Mouse (Mus musculus) ES-CJ7 (cell line): Measurements from ENCODE around the gene Hes1.
"Not testable (repeated sequence)": the region's sequence is repeated elsewhere in the genome, so short reads cannot be mapped to it uniquely, and the experiment has no call there.

ENCODE experiments used
- DNase-seq: peaks from one replicate; pipeline ENCODE4 v3.0.0; 2011; ENCODE audit warnings: low read depth, low spot score

Hes1 gene

DNA sequence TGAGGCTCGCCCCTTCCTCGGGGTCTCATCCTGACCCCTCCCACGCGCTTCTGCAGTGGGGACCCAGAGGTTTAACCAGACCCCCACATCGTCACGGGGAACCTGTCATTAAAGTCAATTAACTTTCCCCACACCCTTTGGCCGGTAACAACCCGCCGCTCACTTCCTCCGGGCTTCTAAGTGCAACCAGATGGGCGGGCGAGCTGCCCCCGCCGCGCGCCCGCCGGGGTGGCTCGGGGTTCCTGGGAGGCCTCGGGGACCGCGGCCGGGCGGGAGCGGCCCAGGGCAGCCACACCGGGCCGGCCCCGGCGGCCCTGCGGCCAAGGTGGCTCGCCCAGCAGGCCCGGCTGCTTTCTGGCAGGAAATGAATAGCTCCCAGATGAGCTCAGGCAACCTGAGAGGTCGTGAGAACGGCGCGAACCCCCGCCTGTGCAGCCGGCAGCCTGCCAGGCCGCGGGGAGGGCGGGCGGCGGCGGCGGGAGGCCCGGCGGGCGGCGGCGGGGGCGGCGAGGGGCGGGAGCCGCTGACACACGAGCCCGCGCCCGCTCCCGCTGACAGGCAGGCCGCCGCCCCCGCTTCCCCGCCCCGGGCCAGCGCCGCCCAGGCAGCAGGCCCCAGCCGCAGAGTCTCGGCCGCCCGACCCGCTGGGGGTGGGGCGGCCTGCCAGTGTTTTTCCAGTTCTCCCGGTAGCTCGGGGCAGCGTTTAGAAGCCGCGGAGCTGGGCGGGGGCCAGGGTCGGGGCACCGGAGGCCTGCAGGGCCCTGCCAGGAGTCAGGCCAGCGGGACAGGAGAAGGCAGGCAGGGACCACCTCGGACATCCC, 6.0 kb downstream of the Hes1 start:
- DNase-seq = no peak

DNA sequence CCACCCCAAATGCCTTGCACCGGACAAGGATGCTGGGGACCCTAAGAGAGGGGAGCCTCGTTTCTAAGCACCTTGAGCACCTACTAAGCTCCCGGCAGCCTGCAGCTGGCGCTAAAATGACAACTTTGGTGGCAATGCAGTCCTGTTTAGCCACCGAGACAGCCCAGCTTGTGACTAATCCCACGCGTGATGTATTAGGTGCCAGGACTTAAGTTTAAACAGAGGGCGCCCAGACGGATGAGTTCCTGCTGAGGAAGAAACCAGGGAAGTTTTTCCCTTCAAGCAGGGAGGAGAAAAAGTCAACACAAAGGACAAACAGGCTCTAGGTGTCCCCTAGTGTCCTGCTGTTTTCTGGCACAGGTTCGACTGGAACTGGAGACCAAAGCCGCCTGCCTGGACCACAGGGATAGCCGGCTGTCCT, 6.6 kb downstream of the Hes1 start:
- no peak for DNase-seq

DNA sequence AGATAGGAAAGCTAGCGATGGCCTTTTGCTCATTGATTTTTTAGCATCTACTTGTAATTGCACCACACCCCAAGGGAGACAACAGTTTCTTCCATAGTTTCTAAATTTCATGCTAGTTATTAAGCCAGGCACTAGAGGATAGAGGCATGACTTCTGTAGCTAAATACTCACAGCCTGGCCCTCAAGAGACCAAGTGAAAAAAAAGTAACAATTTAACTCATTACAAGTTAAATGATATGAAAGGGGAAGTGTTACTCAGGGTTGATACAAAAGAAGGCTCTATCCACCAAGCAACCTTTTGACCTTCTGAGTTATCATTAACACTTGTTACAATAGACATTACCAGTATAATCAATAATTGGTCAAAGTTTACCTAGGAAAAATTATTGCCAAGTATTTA, 9.1 kb downstream of the Hes1 start:
- no peak for DNase-seq

DNA sequence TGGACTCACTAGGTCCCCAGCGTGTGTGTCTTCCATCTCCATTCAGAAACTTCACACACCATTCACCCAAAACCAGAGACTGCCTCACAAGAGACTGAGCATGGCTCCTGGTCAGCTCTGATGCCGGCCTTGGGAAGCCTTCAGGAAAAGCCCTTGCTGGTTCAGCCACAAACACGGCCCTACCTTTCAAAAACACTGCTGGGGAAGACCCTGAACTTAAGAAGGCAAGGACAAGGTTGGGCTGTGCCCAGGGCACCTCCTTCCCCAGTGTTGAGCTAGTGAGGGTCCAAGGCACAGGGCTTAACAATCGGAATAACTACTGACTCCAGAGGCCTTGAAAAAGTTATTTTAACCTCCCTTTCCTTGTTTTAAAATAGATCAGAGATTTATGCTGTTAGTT, 17.3 kb downstream of the Hes1 start:
- no peak for DNase-seq

DNA sequence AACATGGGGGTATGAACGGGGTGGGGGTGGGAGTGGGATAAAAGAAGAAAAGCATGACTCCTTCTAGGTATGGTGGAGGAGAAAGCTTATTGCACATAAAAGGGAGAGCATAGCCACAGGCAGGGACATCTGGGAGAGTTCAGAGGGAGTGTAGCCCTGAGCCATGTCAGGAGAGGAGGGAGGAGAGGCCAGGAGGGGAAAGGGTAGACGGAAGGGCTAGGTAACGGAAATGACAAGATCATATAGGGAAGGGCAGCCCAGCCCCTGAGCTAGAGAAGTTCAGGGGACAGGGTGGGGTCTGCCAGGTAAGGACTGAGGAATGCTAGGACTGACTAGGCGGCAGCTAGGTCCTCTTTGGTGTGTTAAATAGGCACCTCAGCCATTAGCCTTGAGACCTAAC, 17.8 kb downstream of the Hes1 start:
- DNase-seq = peak; percentile 77

DNA sequence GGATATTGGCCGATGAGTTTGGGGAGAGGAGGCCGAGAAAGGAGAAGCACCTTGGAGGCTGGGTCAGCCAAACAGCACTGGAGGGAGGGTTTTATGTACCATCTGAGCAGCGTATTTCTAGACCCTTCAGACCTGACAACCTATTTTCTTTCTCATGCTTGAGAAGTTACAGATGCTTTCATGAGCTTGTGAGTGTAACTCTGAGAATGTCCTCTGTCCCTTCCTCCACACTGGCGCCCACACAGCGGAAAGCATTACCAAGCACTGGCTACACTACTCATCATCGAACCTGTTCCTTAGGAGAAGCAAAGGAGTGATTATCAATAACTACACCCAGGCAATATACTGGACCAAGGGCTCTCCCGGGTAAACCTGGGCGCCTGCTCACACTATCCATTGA, 18.8 kb downstream of the Hes1 start:
- DNase-seq = no peak

DNA sequence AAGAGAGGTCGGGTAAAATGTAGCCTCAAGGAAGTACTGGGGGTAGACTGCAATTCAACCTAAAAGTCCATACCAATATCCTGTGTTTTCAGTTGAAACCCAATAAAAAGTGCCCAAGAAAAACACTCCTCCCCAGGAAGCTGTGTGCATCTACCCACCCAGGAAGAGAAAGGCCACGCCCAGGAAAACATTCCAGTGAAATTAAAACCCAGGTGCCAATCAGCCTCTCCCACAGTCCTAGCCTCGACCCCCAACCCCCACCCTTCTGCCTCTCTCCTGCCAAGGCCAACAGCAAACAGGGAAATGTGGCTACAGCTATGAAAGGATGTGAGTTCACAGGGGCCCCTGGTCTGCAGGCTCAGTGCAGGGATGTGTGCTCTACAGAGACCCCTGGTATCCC, 19.4 kb downstream of the Hes1 start:
- DNase-seq = no peak

DNA sequence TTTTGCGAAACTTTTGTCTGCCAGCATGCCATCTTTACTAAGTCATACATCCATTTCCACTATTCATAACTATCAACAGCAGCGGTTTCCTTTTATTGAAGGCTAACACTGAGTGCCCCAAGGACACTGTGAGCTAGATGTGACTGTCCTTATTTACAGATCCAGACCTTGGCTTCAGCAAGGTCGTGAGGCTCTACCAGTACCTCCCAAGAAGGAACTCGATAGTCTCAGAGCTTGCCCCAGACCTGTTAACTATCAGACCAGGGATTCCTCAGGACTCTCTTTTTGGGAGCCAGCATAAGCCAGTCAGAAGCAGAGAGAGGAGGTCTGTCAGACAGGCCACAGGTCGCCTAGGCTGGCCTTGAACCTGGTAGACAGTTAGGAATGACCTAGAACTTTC, 24.5 kb downstream of the Hes1 start:
- DNase-seq = no peak

DNA sequence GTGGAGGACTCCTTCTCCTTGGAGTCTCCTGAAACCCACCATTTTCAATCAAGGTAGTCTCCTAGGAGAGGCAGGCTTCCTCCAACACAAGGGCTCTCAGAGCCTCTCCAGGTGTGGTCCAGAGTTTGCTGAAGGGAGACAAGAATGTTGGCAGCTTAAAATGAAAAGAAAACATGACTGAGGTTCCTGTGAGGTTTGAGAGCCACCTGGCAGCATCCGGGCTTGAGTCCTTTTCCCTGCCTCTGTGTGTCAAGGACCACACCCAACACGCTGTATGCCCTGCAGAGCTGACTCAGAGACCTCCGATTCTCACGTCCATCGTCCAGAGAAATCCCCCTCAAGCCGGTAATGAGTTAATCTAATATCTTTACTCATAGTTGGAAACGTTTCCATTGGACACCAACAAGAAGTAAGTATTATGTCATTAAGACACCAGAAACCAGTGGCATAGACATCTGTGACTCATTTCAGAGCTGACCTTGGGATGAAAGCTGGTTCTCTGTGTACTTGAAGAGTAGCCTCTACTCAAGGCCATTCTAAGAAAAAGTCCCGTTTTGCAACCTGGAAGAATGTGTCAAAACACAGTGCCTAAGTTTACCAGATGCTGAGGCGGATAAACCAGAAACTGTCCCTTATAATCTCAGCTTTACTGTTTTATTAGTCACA, 26.1 kb downstream of the Hes1 start:
- DNase-seq = no peak

DNA sequence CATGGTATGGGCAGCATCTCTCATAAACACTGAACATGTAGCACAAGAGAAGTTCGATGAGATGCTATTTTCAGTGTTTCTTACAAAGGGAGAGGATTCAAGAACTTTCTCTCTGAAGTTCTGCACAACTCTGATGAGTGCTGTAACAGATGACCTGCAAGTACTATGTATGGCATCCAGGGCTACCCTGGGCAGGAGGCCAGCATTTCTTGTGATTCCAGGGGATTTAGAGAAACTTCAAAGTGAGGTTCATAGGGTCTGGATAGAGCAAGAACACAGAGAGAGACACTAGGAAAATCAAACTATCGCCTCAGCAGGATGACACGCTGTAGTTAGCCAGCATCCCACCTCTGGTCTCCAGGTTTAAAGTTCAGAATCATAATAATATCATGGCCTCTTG, 31.9 kb downstream of the Hes1 start:
- no peak for DNase-seq

DNA sequence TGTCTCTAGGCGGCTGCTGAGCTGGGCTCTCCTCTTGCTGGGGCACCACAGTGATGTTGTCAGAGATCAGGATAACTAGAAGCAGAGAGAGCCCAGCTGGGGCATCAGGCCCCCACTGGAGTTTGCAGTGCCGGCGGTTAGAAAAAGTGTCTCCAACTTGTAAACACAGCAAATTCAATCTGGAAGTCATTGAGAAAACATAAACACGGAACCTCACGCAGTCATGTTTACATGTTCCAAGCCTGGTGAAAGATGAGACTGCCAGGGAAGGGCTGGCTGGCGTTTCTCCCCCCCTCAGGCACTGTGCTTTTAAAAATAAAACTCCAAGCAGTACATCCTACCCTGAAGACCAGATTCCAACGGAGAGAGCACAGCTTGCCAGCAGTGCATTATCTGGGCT, 32.3 kb downstream of the Hes1 start:
- DNase-seq = no peak

DNA sequence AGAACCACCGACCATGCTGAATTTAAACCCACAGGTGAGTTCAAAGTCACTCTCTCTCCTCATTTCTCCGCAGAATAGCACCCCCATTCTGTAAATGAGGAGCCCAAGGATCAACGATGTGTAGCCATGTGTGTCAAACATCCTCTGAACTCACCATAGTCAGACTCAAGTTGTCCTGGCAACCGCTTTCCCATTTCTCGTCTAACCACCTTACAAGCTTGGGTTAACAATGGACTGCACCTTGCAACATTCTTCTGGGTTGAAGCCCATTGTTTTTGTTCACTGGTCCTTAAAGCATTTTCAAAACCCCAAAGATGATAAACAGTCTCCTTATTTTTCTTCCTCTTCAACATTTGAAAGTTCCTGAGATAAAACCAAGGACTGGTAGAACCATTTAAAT, 34.9 kb downstream of the Hes1 start:
- no peak for DNase-seq

DNA sequence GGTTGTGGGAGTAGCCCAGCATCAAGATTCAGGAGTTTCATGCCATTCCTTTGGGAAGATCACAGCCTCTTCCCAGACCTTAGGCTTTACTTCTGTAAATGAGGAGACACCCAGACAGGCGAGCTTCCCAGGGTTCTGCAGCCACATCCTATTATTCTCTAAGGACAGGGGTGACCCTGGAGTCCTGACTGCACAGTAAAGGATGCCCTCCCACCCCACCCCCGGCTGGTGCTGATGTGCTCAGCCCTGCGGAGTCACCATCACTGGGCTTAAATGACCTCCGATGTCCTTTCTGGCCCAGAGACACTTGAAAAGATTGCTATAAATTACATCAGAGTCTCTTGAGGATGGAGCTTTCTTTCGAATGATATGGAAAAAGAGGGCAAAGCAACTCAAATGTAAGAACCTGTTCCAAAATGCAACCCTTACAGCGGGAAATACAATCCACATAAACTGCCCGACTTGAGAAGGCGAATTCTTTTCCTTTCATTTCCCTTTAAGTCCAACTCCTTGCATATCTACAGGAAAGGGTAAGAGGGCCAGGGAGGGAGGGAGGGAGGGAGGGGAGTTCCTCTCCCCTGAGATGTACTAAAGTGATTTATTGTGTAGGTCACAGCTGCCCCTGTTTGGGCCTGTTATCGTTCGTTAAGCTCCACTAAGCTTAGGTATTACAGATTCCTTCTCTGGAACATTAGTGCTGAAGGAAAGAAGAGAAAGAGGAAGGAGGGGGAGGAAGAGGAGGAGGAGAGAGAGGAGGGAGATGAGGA, 38.1 kb downstream of the Hes1 start:
- DNase-seq = no peak

DNA sequence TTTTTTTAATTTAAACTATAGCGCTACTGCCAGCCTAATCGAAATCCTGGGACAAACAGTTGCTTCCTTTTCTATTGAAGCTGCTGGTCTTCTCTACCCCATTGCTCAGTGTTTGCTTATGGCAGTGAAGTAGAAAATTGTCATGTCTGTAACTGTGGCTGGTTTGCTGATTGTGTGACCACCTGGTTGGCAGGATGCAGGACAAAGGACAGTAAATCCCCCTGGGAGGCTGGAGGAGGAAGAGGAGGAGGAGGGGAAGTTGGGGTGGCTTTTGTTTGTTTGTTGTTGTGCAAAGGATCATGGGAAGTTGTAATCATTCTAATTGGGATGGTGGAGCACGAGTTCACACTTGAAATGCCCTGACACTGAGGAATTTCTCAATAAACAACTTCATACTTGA, 38.8 kb downstream of the Hes1 start:
- no peak for DNase-seq

DNA sequence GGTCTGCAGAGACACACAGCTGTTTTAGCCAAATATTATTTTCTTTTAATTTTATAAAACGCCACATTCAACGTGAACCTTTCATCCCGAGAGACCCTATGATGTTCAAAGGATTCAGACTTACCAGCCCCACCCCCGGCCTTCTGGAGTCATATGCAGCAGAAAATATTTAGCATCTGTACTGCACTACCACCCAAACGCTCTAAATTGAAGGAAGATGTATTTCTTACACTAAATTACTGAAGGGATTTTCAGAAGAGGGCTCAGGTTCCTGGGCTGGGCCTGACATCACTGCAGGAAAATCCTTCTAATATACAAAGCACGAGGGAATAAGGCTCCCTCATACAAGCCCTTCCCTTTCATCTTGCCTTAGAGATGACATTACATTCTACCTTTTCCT, 39.3 kb downstream of the Hes1 start:
- DNase-seq = no peak

DNA sequence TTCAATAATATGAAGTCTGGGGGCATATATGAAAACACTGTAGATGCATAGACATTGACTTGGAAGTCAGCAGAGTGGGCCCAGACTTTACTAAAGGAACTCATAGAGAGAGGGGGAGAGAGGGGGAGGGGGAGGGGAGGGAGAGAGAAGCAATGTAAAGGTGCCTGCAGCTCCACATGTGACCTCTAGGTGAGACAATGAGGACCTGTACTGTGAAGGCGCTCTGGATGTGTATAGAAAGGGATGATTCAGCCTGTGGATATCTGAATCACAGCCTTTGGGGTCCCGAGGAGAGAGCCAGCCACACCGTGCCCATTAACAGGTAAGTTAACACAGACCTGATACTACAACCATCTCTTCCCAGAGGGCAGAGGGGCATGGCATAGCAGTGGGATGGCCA, 40.2 kb downstream of the Hes1 start:
- peak; percentile 56 for DNase-seq

DNA sequence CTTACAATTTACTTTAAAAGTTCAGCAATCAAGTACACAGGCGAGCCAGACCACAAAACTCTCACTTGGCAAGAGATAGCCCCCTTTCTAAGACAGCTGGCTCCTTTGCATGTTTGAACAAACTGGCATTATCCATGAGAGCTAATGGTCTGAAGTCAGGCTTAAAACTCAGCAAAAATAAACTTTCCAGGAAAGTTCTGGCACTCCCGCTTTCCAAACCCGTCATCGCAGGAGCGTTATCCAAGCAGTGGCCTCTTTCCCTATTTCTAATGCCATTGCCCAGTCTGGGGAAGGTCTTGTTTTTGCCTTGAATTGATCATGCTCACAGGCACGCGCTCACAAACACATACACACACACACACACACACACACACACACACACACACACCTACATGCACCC, 41.3 kb downstream of the Hes1 start:
- DNase-seq = no peak

DNA sequence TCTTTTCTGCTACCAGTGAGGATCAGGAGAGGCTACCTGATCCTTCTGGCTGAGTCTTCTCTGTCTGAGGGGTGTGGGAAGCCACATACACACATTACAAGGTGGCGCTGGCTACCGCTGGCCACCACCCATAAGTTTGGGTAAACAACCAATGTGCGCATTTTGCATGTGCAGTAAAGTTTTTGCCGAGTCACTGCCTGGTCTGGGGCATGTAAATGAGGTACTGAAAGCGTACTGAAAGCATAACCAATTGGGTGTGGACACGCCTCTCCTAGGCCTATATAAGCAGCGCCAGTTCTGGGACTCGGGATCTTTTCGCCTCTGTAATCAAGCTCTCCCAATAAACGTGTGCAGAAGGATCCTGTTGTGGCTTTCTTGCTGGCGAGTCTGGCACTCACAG, 44.0 kb downstream of the Hes1 start:
- DNase-seq = not testable (repeated sequence)

DNA sequence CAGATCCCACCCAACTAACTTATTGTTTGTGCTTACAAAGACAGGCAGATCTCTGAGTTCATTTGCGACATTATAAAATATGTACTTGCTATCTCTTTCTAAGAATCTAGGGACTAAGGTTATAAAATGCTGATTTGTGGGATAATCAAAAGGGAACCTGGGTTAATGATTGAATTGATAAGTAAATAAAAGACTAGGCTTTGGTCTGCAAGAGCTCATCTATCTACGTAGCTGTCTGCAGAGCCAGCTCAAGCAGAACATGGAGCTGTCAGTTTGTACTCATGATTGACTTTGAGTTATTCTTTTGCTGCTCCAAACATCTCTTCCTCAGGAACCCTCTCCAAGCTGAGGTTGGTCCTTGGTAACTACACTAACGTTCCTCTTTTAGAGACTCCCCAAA, 46.3 kb downstream of the Hes1 start:
- DNase-seq = no peak

DNA sequence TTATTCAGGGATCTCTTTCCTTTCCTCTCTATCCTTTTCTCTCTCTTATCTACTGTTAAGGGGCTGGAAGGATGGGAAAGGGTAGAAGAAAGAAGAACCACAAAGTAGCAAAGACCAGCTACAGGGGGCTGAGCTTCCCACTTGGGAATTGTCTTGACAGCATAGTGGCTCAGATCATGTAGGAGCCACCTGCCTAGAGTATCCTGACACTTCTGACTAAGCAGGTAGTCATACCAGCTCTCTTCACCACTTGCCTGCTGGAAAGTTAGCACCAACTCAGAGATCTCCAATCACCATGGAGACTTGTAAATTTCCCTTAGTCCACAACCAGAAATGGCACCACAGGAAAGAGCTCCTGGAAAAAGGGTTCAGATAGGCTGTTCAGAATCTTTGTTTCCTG, 46.9 kb downstream of the Hes1 start:
- DNase-seq = no peak

DNA sequence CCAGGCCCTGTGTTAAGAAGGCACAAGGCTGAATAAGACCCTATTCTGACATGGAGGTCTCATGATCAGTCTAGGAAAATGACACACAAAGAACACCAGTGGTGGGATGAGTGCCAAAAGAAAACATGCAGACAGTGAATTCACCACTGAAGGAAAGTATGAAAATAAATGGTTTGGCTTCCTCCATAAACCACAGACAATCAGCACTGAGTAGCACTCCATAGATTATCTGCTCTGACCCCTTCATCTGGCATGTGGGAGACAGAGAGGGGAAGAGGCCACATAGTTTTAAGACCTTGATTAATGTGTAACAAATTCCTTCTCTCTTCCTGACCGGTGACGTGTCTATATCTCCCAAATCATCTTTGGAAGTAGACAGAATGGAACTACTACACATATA, 47.4 kb downstream of the Hes1 start:
- no peak for DNase-seq

DNA sequence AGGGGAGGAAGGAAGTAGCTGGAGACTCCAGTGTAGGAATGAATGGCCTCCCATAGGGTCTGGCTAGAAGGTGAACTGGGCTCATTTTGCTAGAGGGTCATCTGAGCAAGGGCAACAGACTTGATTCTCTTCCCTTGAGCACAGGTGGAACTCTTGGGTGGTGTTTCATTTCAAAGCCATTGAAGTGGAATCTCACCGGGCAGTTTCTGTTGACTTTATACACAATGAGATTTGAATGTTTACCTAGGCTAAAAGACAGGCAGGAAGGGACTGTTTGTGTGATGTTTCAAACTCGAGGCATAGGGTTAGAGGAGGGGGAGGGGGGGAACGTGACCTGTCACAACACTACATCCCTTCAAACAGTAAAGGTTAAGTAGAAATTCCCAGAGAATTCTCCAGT, 49.0 kb downstream of the Hes1 start:
- DNase-seq = no peak

DNA sequence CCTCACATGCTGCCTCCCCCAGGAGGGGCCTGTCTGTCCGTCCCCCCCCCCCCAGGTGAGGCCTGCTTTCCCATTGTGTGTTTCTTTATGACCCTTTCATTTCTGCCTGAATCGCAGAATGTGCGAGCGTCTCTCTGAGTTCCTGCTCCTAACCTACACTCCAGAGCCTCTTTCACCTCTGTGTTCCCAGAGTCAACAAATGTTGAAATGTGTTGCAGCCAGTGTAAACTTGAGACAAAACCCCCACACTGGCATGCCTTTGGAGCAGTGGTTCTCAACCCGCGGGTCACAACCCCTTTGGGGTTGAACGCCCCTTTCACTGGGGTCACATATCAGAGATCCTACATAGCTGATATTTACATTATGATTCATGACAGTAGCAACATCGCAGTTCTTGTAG, 49.6 kb downstream of the Hes1 start:
- DNase-seq = no peak
